In the genomic region with DNA sequence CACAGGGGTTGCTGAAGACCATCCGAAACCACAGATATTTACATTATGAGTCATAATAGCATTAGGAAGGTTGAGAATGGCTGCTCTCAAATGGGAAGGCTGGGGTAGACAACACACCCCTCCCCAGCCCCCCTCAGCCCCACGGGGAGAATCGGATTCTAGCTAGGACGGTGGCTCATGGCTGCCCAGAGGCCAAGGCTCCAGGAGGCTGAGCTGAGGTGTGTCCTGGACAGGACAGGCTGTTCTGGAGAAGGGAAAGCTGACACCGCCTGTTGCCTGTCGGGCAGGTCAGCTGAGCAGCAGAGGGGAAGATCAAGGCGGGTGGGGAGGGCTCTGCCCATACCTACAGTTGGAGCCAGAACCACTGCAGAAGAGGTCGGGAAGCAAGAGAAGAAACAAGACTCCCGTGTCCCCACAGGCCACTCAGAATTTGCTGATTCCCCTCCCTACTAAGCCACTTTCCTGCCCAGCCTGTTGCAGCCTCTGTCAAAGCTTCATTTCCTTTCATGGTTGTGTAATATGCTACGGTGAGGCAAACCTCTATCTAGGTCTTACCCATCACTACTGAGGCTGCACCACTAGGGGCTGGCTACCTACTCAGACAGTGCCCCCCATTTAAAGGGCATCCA, we compare ENCODE assay signal across 10 mouse cellular contexts. TPM values are rescaled to one million over a fixed set of nuclear protein-coding genes. Genes with fewer than 3 reads are reported as not detected.
DNase-seq lines count a peak whose midpoint lies in the region; ATAC-seq and TF ChIP-seq lines count a peak whose summit lies in the region.
"Had no signal": no experiment of that assay in that cellular context is flagged by ENCODE, and none has a peak within 500 bp of the region (broad histone marks: within the 10 kb centered on the region; RNA-seq: fewer than 3 reads in every experiment).

No protein-coding gene starts in this region.

- H3K36me3 ChIP-seq in heart, embryonic 12.5 days, result peaks cover 68% of the 10 kb centered on the region
- H3K36me3 ChIP-seq in C2C12 (ENCODE audit: control insufficient read depth, insufficient read depth), result no peaks in the 10 kb centered on the region

- H3K79me2 ChIP-seq in C2C12 (ENCODE audit: control insufficient read depth, insufficient read depth), result no peaks in the 10 kb centered on the region

- no peak for ATAC-seq in heart, embryonic 12.5 days (ENCODE audit: insufficient number of reproducible peaks, low FRiP score)

- TF ChIP-seq POLR2A in embryonic fibroblast, embryonic 13.5 days (IDR thresholded peaks at IDR 0.05; ENCODE audit: low read depth, low read length), result peak; percentile 37; the same call in 1 of the 2 replicates

- no peak overlapping the region for H3K4me2 ChIP-seq in heart, embryonic 12.5 days
- H3K4me2 ChIP-seq: neural tube, embryonic 15.5 days had no signal

- no peak overlapping the region for H3K27ac ChIP-seq in heart, embryonic 12.5 days (ENCODE audit: poor library complexity, severe bottlenecking)
- peak overlapping the region; percentile 55 for H3K27ac ChIP-seq in embryonic fibroblast, embryonic 13.5 days (ENCODE audit: insufficient read depth, low read length)
- H3K27ac ChIP-seq: macrophage; neural tube, embryonic 15.5 days had no signal

- H3K79me3 ChIP-seq in C2C12 (ENCODE audit: low read depth), result no peaks in the 10 kb centered on the region

- no peak overlapping the region for H3ac ChIP-seq in C2C12 (ENCODE audit: control insufficient read depth, insufficient read length, low read depth)

- H3K27me3 ChIP-seq in heart, embryonic 12.5 days (replicated peaks), result no peaks in the 10 kb centered on the region
- H3K27me3 ChIP-seq in C2C12 (ENCODE audit: control insufficient read depth, insufficient read depth, insufficient read length), result no peaks in the 10 kb centered on the region
- H3K27me3 ChIP-seq: neural tube, embryonic 15.5 days had no signal

- peak; percentile 57 for DNase-seq in heart, adult 8-10 months (ENCODE audit: low spot score)
- peak; percentile 63 for DNase-seq in lung, postnatal 36 days
- no peak for DNase-seq in adrenal gland, adult 8-10 months
- DNase-seq in frontal cortex, adult 2 months (ENCODE audit: extremely low spot score in 1 of 2, low spot score in 1 of 2), result no peak
- DNase-seq in cerebellum, postnatal 25 days, result no peak

- 62% methylated on average over 10 of the region's 10 CpGs for WGBS in heart, embryonic 12.5 days

- no peak for TF ChIP-seq CTCF in C2C12 (IDR thresholded peaks at IDR 0.05; ENCODE audit: control insufficient read depth, insufficient read depth, insufficient read length)
- TF ChIP-seq CTCF in embryonic fibroblast, embryonic 13.5 days (IDR thresholded peaks at IDR 0.05; ENCODE audit: borderline replicate concordance, insufficient read depth, low read length), result no peak

- H3K4me3 ChIP-seq in heart, embryonic 12.5 days, result no peak overlapping the region
- H3K4me3 ChIP-seq in C2C12 (ENCODE audit: insufficient read depth, poor library complexity, severe bottlenecking), result no peak overlapping the region
- H3K4me3 ChIP-seq in embryonic fibroblast, embryonic 13.5 days (ENCODE audit: insufficient read depth, low read length), result no peak overlapping the region
- H3K4me3 ChIP-seq: neural tube, embryonic 15.5 days had no signal

- peaks cover 25% of the 10 kb centered on the region for H3K4me1 ChIP-seq in heart, embryonic 12.5 days (replicated peaks)
- H3K4me1 ChIP-seq in embryonic fibroblast, embryonic 13.5 days (ENCODE audit: control insufficient read depth, insufficient read depth, low read length), result peaks cover 20% of the 10 kb centered on the region

- no peaks in the 10 kb centered on the region for H3K9me3 ChIP-seq in heart, embryonic 12.5 days (replicated peaks)
- H3K9me3 ChIP-seq: neural tube, embryonic 15.5 days had no signal

- H3K9ac ChIP-seq in heart, embryonic 12.5 days, result no peak overlapping the region
- H3K9ac ChIP-seq: neural tube, embryonic 15.5 days had no signal

TF ChIP-seq in C2C12, 6 proteins besides CTCF, POLR2A, EP300 and RAD21:
- TF ChIP-seq MYOG (IDR thresholded peaks at IDR 0.05; ENCODE audit: control insufficient read depth, extremely low read depth, insufficient read length) (no peak), CEBPB (IDR thresholded peaks at IDR 0.05; ENCODE audit: low read depth) (peak; percentile 44), MAX (IDR thresholded peaks at IDR 0.05) (no peak), FOSL1 (IDR thresholded peaks at IDR 0.05; ENCODE audit: insufficient read depth, low read length, poor library complexity, severe bottlenecking) (no peak)

RNA-seq across cellular contexts. Expression of a gene that starts 23.9 kb away (rescaled TPM):
- 10 to 100 TPM; 12.9 to 19.0 (median 14.6) TPM for total RNA-seq in heart, adult 8-10 months (2022)
- polyA plus RNA-seq in heart, embryonic 12.5 days (2016; fragmentation: Nextera tagmentation; extraction: Ambion mirVana), result 23.9 and 24.0 TPM in 2 replicates
- 23.8 TPM for polyA plus RNA-seq in C2C12 (2012; fragmentation: generic; extraction: Trizol)
- 11.1 and 12.1 TPM in 2 replicates for polyA plus RNA-seq in embryonic fibroblast, embryonic 13.5 days (2011; ENCODE audit: insufficient read length, low read depth, missing spikeins)
- total RNA-seq in adrenal gland, adult 8-10 months (2022), result 10 to 100 TPM; 17.1 to 23.2 (median 17.5) TPM
- 9.6 and 11.8 TPM in 2 replicates for polyA plus RNA-seq in frontal cortex, adult 2 months (2012; rRNA removed)

RNA-seq across cellular contexts. Expression of a gene that starts 24.3 kb away (rescaled TPM):
- total RNA-seq in heart, adult 8-10 months (2022), result 100 to 1,000 TPM; 179 to 263 (median 215) TPM
- 27.6 and 29.8 TPM in 2 replicates for polyA plus RNA-seq in heart, embryonic 12.5 days (2016; fragmentation: Nextera tagmentation; extraction: Ambion mirVana)
- 15.2 TPM for polyA plus RNA-seq in C2C12 (2012; fragmentation: generic; extraction: Trizol)
- 19.8 and 23.2 TPM in 2 replicates for polyA plus RNA-seq in embryonic fibroblast, embryonic 13.5 days (2011; ENCODE audit: insufficient read length, low read depth, missing spikeins)
- total RNA-seq in adrenal gland, adult 8-10 months (2022), result 10 to 100 TPM; 16.1 to 26.7 (median 21.0) TPM
- polyA plus RNA-seq in frontal cortex, adult 2 months (2012; rRNA removed), result 44.7 and 51.7 TPM in 2 replicates

RNA-seq across cellular contexts. Expression of a gene that starts 28.7 kb away (rescaled TPM):
- 1 to 10 TPM; 7.0 to 7.8 (median 7.4) TPM for total RNA-seq in heart, adult 8-10 months (2022)
- polyA plus RNA-seq in heart, embryonic 12.5 days (2016; fragmentation: Nextera tagmentation; extraction: Ambion mirVana), result 13.5 and 13.6 TPM in 2 replicates
- 22.8 TPM for polyA plus RNA-seq in C2C12 (2012; fragmentation: generic; extraction: Trizol)
- polyA plus RNA-seq in embryonic fibroblast, embryonic 13.5 days (2011; ENCODE audit: insufficient read length, low read depth, missing spikeins), result 12.2 and 13.8 TPM in 2 replicates
- total RNA-seq in adrenal gland, adult 8-10 months (2022), result 10 to 100 TPM; 26.3 to 29.7 (median 29.2) TPM
- 24.5 and 25.9 TPM in 2 replicates for polyA plus RNA-seq in frontal cortex, adult 2 months (2012; rRNA removed)

RNA-seq across cellular contexts. Expression of a gene that starts 33.6 kb away (rescaled TPM):
- 100 to 1,000 TPM; 164 to 190 (median 179) TPM for total RNA-seq in heart, adult 8-10 months (2022)
- 490 and 502 TPM in 2 replicates for polyA plus RNA-seq in heart, embryonic 12.5 days (2016; fragmentation: Nextera tagmentation; extraction: Ambion mirVana)
- polyA plus RNA-seq in C2C12 (2012; fragmentation: generic; extraction: Trizol), result 187 TPM
- polyA plus RNA-seq in embryonic fibroblast, embryonic 13.5 days (2011; ENCODE audit: insufficient read length, low read depth, missing spikeins), result 510 and 665 TPM in 2 replicates
- 100 to 1,000 TPM; 179 to 244 (median 222) TPM for total RNA-seq in adrenal gland, adult 8-10 months (2022)
- 108 and 133 TPM in 2 replicates for polyA plus RNA-seq in frontal cortex, adult 2 months (2012; rRNA removed)

RNA-seq across cellular contexts. Expression of a gene that starts 45.8 kb away (rescaled TPM):
- total RNA-seq in heart, adult 8-10 months (2022), result 1 to 10 TPM; 4.2 to 6.6 (median 5.5) TPM
- 8.5 and 8.6 TPM in 2 replicates for polyA plus RNA-seq in heart, embryonic 12.5 days (2016; fragmentation: Nextera tagmentation; extraction: Ambion mirVana)
- 6.9 TPM for polyA plus RNA-seq in C2C12 (2012; fragmentation: generic; extraction: Trizol)
- polyA plus RNA-seq in embryonic fibroblast, embryonic 13.5 days (2011; ENCODE audit: insufficient read length, low read depth, missing spikeins), result 8.1 and 9.2 TPM in 2 replicates
- total RNA-seq in adrenal gland, adult 8-10 months (2022), result 10 to 100 TPM; 13.4 to 28.4 (median 22.0) TPM
- polyA plus RNA-seq in frontal cortex, adult 2 months (2012; rRNA removed), result 38.2 and 38.3 TPM in 2 replicates

Comparison
In these comparisons a context has a peak if more than half of its experiments do, and no peak if none do; other contexts are left out.
1. DNase-seq: peak in heart, adult 8-10 months (single experiment) and lung, postnatal 36 days (single experiment); none in adrenal gland, adult 8-10 months (single experiment), frontal cortex, adult 2 months (0 of 2) and cerebellum, postnatal 25 days (0 of 2).